Mouse (Mus musculus) lung, adult 18-20 months (tissue): Measurements from ENCODE around the gene Pde4b.
A peak's percentile ranks its signal among the peaks of the same experiment; 100 is the strongest.

Source experiments
- DNase-seq, 2 experiments: peaks; one replicate each; pipeline ENCODE4 v3.0.0; 2022; ENCODE audit warnings: mixed read lengths in 2 of 2

Pde4b gene

DNA sequence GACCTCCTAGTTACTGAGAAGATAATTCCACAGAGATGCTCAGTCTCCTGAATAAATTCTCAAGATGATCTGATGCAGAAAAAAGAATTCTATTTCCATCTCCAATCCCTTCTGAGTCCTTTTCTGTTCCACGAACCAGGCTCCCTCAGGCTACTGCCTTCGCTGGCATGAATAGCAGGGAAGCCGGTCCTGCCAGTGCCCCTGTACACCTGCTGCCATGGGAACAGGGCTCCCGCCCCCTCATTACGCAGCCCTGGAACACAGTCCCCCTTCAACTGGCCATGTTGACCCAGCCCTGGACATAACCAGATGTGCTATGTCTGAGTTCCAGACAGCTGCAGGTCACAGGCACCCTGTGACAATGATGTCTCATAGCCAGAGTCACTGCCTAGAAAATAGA is 535.6 kb downstream of the Pde4b start:
- DNase-seq = no peak

DNA sequence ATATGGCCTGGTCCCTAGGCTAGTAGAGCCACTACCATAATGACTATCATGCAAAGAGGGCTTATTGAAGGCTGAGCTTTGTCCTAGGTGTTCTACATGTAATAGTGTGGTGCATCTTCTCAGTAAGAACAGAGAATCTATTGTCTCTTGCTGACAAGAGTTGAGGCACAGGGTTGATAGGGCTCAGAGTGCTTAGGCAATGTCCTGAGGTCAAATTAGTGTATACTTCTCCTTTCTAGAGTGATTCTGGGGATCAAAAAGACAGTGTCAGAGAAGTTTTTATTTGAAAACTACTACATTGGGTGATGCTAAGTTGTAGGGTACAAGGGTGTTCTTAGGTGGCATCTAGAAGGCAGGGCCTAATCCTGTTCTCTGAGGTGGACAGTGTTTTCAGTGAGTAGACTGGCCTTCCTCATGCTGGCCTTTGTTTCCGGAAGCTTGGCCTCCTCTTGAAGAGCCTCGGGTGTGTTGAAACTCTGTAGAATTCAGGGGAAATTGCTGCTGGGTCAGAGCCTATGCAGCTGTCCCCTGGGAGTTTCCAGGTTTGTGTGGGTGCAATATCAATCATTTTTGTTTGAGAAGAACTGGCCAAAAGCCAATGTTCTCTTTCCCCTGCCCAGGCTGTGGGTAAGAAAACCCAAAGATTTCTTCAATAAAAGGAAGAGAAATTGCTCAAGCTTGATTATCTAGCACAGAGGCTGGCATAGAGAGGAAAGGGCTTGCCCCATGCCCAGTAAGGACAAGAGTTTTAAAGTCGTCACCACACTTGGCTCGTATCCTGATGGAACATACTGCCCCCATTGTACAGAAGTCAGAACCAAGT is 536.7 kb downstream of the Pde4b start:
- DNase-seq = peak; percentile 54 to 59

DNA sequence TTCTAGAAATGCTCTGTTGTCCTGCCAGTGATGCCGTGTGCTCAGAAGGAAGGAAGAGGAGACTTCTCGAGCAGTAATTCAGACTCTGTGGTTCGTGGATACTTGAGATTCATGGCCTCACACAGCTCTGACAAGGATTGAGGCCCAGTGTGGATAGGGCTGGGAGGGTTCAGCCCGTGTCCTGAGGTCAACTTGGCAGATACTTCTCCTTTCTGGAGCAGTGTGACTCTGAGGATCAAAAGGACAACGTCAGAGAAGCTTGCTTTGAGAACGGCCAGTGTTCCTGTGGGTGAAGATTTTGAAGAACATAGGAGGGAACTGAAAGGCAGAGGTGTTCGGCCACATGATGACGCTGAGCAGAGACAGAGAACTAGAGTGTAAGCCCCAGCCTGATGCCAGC is 537.6 kb downstream of the Pde4b start:
- peak; percentile 44 to 50 for DNase-seq

DNA sequence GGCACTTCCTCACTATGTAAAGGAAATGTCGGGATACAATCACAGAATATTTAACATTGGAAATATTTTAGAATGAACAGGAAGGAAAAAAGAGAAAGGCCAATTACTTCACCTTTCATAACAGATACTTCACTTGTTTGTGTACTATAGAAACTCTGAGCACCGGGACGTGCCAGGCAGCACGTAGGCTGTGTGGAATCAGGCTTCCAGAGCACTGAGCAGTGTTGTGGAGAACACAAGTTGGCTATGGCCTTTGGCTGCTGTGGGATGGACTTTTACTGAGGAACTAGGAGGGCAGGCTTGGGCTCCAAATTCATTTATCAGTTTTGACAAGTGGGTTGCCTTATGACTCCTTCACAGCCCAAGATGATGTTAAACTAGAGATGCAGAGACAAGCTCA is 540.5 kb downstream of the Pde4b start:
- DNase-seq = no peak

DNA sequence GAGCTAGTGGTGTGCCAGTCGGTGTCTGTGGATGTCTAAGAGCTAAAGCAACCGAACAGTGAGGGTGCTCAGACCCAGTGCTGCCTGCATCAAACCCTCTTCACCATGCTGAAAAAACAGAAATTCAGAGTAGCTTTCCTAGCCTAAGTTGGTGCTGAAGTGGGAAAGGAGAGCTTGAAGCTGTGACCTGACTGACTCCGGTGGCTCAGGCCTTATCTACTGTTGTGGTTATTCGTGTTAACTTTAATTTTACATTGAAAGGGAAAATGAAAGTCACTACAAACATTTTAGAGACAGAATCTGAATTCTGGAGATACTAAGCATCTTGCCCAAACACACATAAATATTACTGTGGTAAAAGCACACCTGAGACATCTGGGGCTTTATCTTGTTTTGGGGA is 542.3 kb downstream of the Pde4b start:
- DNase-seq = no peak

DNA sequence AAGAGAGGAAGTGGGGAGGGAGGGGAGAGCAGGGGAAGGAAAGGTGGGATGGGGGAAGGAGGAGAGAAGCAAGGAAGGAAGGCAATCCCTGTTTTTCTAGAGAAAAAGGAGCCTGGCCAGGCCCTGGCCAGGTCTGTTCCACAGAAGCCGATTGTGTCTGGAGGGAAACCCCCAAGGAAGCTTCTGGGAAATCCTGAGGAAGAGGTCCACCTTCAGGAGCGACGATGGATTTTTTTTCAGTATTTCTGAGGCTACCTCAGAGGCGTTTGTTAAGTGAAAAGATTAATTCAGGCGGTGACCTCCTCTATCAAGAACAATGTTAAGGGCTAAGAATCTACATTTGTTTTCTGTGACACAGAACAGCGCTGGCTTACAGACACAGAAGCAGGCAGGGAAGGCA is 542.9 kb downstream of the Pde4b start:
- DNase-seq = no peak

DNA sequence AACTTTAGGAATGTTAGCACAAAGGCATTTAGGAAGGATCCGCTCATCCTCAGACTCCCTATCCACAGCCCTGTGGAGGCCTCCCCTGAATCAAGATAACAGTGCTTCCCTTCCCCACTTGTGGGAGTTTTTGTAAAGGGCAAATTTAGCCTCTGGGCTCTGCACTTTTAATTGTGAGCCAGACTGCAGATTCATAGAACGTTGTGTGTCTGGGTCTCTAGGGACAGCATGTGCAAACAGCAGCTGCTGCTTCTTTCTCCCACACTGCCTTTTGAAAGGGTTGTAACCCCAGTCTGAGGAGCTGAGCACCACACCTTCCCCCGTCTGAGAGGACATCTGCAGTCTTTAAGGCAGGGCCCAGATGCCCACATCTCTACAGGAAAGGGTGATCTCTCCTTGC is 544.3 kb downstream of the Pde4b start:
- no peak for DNase-seq

DNA sequence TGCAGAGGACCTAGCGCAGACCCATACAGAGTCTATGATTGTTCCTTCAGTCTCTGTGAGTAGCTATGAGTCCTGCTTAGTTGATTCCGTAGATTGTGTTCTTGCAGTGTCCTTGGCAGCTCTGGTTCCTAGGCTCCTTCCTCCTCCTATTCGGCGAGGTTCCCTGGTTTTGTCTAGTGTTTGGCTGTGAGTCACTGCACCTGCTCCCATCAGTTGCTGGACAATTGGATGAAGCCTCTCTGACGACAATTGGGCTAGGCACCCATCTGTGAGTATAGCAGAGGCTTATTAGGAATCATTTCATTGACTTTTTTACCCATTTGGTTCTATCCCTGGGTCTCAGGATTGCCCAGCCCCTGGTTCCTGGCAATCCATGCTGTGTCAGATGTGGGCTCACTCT is 545.9 kb downstream of the Pde4b start:
- DNase-seq = no peak

DNA sequence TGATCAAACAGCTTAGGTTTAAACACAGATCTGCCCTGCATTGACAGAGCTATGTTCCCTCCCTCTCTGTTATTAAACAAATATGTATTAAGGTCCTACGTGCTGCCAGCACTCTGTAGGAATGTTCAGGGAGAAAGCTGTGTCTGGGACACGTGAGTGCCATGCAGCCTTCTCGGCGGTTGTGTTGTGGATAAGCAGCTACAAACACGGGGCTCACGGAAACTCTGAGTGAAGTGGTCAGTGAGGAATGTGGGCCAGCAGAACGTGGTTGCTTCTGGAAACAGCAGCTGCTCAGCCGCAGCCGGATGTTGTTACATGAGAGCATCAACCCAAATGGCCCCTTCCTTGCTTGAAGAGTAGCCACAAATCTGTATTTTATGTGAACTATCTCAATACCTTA is 547.9 kb downstream of the Pde4b start:
- DNase-seq = peak; percentile 56 to 76

DNA sequence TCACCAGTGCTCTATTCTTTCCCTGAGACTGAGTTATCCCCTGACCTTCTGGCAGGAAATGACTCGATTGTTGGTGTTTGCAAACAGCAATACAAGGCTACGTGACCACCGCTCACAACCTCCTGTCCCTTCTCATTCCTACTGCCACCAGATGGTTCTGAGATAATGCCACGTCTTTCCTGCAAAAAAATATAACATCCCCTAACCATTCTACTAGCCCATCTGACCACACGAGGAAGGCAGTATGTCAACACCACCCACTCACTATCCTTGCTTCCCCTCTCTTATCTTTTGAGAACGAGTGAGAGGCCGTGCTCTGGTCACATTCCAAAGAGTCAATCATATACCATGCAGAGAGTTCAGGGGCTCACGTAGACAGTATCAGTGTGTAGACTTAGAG is 548.6 kb downstream of the Pde4b start:
- DNase-seq = peak; percentile 48 to 74

DNA sequence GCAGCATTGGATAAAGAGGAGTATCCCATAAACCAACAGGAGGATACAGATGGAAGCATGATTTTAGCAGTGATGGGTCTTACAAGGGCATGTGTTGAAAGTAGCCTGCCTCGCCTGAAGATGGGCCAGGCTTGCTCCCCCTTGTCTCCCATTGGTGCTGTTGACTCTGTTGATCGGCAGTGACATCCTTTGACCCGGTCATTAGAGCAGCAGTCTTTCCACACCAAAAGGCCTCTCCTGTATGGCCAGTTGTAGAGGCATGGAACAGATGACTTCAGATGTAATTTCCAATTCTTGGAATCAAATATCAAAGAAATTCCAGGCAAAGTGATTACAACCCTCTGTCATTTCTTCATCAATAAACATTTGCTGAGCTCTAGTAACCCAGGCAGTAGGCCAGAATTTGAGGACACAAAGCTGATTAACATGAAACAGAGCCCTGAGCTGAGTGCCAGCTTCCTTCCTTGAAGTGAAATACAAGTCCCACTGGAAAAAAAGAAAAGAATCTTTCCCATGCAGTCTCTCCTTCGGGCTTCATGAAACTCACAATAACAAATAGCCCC is 550.1 kb downstream of the Pde4b start:
- peak; percentile 30 to 70 for DNase-seq

DNA sequence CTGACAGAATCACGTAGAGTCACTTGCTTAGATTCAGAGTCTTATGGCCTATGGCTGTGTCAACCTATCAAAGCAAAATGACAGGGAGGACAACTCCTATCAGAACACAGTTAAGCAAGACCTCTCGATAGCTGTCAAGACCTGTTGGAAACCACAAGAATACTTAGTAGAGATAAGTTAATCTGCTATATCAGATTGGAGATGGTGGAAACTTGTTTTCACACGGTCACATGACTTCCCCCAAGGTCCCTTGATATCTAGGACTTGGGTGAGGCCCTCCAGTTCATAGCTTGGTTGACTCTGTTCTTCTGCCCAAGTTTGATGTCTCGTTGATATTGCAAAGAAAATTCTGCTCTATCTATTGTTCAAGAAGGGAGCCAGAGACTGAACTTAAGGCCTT is 553.6 kb downstream of the Pde4b start:
- DNase-seq = no peak

DNA sequence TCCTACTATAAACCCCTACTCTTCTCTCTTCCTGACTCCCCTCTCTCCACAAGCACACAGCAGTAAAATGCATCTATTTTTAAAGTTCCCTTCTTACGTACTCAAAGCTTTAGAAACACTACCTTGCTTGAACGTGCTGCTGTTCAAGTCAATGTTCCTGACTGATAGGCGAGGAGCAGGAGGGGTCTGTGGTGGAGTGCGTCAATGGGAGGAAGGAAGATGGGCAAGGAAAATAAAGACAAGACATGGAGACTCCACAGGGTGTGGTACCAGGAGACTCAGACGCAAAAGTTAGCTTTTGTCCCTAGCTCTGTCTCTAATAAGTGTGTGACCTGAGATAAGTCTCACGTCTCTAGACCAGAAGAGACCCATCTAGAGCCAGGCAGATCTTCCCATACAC is 556.7 kb downstream of the Pde4b start:
- DNase-seq = peak in 1 of 2 experiments; percentile 45

DNA sequence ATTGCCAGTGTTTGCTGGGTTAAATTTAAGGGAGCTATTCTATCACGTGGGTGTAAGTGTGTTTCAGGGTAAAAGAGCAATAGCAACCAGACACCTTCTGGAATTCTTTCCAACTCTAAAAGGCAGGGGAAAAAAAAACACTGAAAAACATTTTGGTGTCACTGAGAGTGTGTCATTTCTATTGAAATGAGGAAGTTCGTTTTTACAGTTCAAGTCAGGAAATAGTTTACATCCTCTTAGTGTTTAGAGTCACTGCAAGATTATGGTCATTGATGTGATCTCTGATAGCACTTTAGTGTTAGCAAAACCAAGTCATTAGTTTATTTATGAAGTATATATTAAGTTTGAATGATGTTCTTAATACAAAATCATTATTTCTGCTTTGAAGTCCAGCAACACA is 559.7 kb downstream of the Pde4b start:
- DNase-seq = no peak

DNA sequence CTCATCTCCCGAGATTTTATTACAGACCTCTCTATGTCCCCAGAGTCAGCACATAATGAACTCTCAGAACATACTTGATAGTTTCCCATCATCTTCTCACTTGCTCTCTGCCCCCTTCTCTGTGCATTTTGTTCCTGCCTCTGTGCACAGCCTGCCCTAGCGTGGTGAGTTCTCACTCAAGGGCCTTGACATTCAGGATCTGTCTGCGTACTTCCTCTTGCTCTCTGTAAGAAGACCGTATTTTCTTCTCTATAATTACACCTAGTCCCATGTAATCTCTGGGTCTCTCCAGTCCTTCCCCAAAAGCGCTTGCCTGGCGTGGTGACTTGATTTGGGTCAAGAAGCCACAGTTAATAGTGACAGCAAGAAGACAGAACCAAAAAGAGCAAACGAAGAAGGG is 568.0 kb downstream of the Pde4b start:
- DNase-seq = no peak

DNA sequence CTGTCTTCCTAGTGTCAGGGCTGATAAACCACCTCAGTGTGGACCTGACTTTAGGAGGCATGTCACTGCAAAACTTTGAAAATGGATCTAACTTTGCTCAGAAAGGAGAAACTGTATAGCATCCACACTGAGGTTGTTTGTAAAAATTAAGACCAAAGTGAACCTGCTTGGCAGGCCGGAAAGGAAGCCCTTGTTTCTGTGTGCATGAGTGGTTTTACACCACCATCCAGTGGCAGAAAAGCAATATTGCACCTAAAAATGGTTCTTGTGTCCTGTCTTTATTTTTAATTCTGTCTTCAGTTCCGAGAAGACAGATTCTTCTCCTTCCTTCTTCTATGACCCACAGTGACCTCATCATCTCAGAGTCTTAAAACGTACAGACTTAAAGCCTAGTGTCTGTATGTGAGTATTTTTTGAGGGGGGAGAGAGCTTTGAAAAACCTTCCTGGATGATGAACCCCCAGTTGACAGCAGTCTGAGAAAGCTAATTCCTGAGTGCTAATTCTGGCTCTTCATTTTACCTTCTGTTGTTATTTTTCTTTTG is 569.2 kb downstream of the Pde4b start:
- peak; percentile 6 to 42 for DNase-seq
